Mouse (Mus musculus): Measurements from ENCODE around the gene Dhcr24. TPM values are rescaled to one million over a fixed set of nuclear protein-coding genes. Genes with fewer than 3 reads are reported as not detected.

The Dhcr24 gene
- polyA plus RNA-seq, 1 experiment = 86.4 TPM

- no peak for DNase-seq
- 97% methylated on average over 10 of the region's 10 CpGs for WGBS
Observed at GRCm38 (mm10) chr4:106624271-106624670, 63.4 kb downstream of the Dhcr24 start.

GRCm38 (mm10) chr4:106627809-106628208, 67.0 kb downstream of the Dhcr24 start:
- Histone ChIP-seq H3K4me1 (ENCODE audit: control insufficient read depth, insufficient read depth, low read length) (peaks cover 6% of the 10 kb centered on the region), H3K27ac (ENCODE audit: insufficient read depth, low read length) (no peak overlapping the region), H3K27me3 (ENCODE audit: control insufficient read depth, insufficient read depth, low read length) (no peaks in the 10 kb centered on the region), H3K4me3 (replicated peaks; ENCODE audit: insufficient read depth, low read depth, low read length) (no peak overlapping the region)
- TF ChIP-seq POLR2A (IDR thresholded peaks at IDR 0.05; ENCODE audit: borderline replicate concordance, insufficient read depth, low read length) (no peak), CTCF (IDR thresholded peaks at IDR 0.05; ENCODE audit: borderline replicate concordance, insufficient read depth, low read depth, low read length) (no peak)
- DNase-seq = no peak
- 55% methylated on average over 5 of the region's 5 CpGs for WGBS

More at GRCm38 (mm10) chr4:106624271-106624670, 63.4 kb downstream of the Dhcr24 start:
- H3K27me3 ChIP-seq (ENCODE audit: control insufficient read depth, insufficient read depth, low read length) = no peaks in the 10 kb centered on the region; the same call in 1 of the 2 replicates
- no peak overlapping the region for H3K27ac ChIP-seq (ENCODE audit: insufficient read depth, low read length)
- 0 out of 2 replicates have a peak, but pooled peaks cover 7% of the 10 kb centered on the region for H3K4me1 ChIP-seq (ENCODE audit: control insufficient read depth, insufficient read depth, low read length)
- no peak overlapping the region for H3K4me3 ChIP-seq (replicated peaks; ENCODE audit: insufficient read depth, low read depth, low read length)
- TF ChIP-seq POLR2A (IDR thresholded peaks at IDR 0.05; ENCODE audit: borderline replicate concordance, insufficient read depth, low read length) = no peak
- TF ChIP-seq CTCF (IDR thresholded peaks at IDR 0.05; ENCODE audit: borderline replicate concordance, insufficient read depth, low read depth, low read length) = no peak

GRCm38 (mm10) chr4:106628650-106629360, 68.0 kb downstream of the Dhcr24 start:
- Histone ChIP-seq H3K4me3 (replicated peaks; ENCODE audit: insufficient read depth, low read depth, low read length) (no peak overlapping the region), H3K27me3 (ENCODE audit: control insufficient read depth, insufficient read depth, low read length) (no peaks in the 10 kb centered on the region), H3K27ac (ENCODE audit: insufficient read depth, low read length) (no peak overlapping the region), H3K4me1 (ENCODE audit: control insufficient read depth, insufficient read depth, low read length) (peaks cover 6% of the 10 kb centered on the region)
- no peak for TF ChIP-seq CTCF (IDR thresholded peaks at IDR 0.05; ENCODE audit: borderline replicate concordance, insufficient read depth, low read depth, low read length)
- TF ChIP-seq POLR2A (IDR thresholded peaks at IDR 0.05; ENCODE audit: borderline replicate concordance, insufficient read depth, low read length) = no peak
- no peak for DNase-seq
- 68% methylated on average over 9 of the region's 9 CpGs for WGBS

- H3K4me3 ChIP-seq (replicated peaks; ENCODE audit: insufficient read depth, low read depth, low read length) = no peak overlapping the region
- TF ChIP-seq CTCF (IDR thresholded peaks at IDR 0.05; ENCODE audit: borderline replicate concordance, insufficient read depth, low read depth, low read length) (no peak), POLR2A (IDR thresholded peaks at IDR 0.05; ENCODE audit: borderline replicate concordance, insufficient read depth, low read length) (no peak)
- WGBS = 87% methylated on average over 5 of the region's 5 CpGs
- no peaks in the 10 kb centered on the region for H3K27me3 ChIP-seq (ENCODE audit: control insufficient read depth, insufficient read depth, low read length)
- no peak overlapping the region for H3K27ac ChIP-seq (ENCODE audit: insufficient read depth, low read length)
- DNase-seq = no peak
- H3K4me1 ChIP-seq (ENCODE audit: control insufficient read depth, insufficient read depth, low read length) = peaks cover 6% of the 10 kb centered on the region
Observed at GRCm38 (mm10) chr4:106629374-106629773, 68.5 kb downstream of the Dhcr24 start.

GRCm38 (mm10) chr4:106630333-106631220, 69.7 kb downstream of the Dhcr24 start:
- no peaks in the 10 kb centered on the region for H3K27me3 ChIP-seq (ENCODE audit: control insufficient read depth, insufficient read depth, low read length)
- DNase-seq = peak; percentile 77 to 85
- WGBS = 5% methylated on average over 14 of the region's 14 CpGs
- TF ChIP-seq POLR2A (IDR thresholded peaks at IDR 0.05; ENCODE audit: borderline replicate concordance, insufficient read depth, low read length) = no peak
- peak; percentile 60; the same call in 1 of the 2 replicates for TF ChIP-seq CTCF (IDR thresholded peaks at IDR 0.05; ENCODE audit: borderline replicate concordance, insufficient read depth, low read depth, low read length)
- peaks cover 6% of the 10 kb centered on the region for H3K4me1 ChIP-seq (ENCODE audit: control insufficient read depth, insufficient read depth, low read length)
- H3K27ac ChIP-seq (ENCODE audit: insufficient read depth, low read length) = peak overlapping the region; percentile 26
- peak overlapping the region; percentile 17 for H3K4me3 ChIP-seq (replicated peaks; ENCODE audit: insufficient read depth, low read depth, low read length)

- 59% methylated on average over 2 of the region's 3 CpGs for WGBS
- H3K27ac ChIP-seq (ENCODE audit: insufficient read depth, low read length) = no peak overlapping the region
- TF ChIP-seq CTCF (IDR thresholded peaks at IDR 0.05; ENCODE audit: borderline replicate concordance, insufficient read depth, low read depth, low read length) (no peak), POLR2A (IDR thresholded peaks at IDR 0.05; ENCODE audit: borderline replicate concordance, insufficient read depth, low read length) (no peak)
- H3K4me1 ChIP-seq (ENCODE audit: control insufficient read depth, insufficient read depth, low read length) = peaks cover 6% of the 10 kb centered on the region
- DNase-seq = no peak
- H3K4me3 ChIP-seq (replicated peaks; ENCODE audit: insufficient read depth, low read depth, low read length) = no peak overlapping the region
- no peaks in the 10 kb centered on the region for H3K27me3 ChIP-seq (ENCODE audit: control insufficient read depth, insufficient read depth, low read length)
Observed at GRCm38 (mm10) chr4:106632313-106632712, 71.5 kb downstream of the Dhcr24 start.

- Histone ChIP-seq H3K4me3 (replicated peaks; ENCODE audit: insufficient read depth, low read depth, low read length) (no peak overlapping the region), H3K27me3 (ENCODE audit: control insufficient read depth, insufficient read depth, low read length) (no peaks in the 10 kb centered on the region), H3K4me1 (ENCODE audit: control insufficient read depth, insufficient read depth, low read length) (peaks cover 6% of the 10 kb centered on the region), H3K27ac (ENCODE audit: insufficient read depth, low read length) (no peak overlapping the region)
- 39% methylated on average over 8 of the region's 8 CpGs for WGBS
- TF ChIP-seq CTCF (IDR thresholded peaks at IDR 0.05; ENCODE audit: borderline replicate concordance, insufficient read depth, low read depth, low read length) (no peak), POLR2A (IDR thresholded peaks at IDR 0.05; ENCODE audit: borderline replicate concordance, insufficient read depth, low read length) (no peak)
- no peak for DNase-seq
Observed at GRCm38 (mm10) chr4:106633281-106634085, 72.6 kb downstream of the Dhcr24 start.
